Mouse (Mus musculus) kidney, postnatal 0 days (tissue): ENCODE results near the gene Rrp1. TPM values are rescaled to one million over a fixed set of nuclear protein-coding genes. Genes with fewer than 3 reads are reported as not detected.

Experiments used
- ATAC-seq: fragments of 200-750 bp; cut with Nextera tagmentation; replicated peaks from 2 replicates; pipeline ENCODE4 v1.8.0; 2017; ENCODE audit warnings: low read depth, moderate number of reproducible peaks, moderate TSS enrichment, moderate library complexity; ENCODE audit not compliant: low FRiP score
- DNase-seq: peaks from one replicate; pipeline ENCODE4 v3.0.0-alpha.2; 2016; ENCODE audit warnings: low spot score
- H3K27ac ChIP-seq: fragments of 300-500 bp; sonication (generic); 2 replicates; pipeline ENCODE4 v1.5.1; 2014; ENCODE audit warnings: mild to moderate bottlenecking
- H3K27me3 ChIP-seq: fragments of 300-500 bp; sonication (generic); 2 replicates; pipeline ENCODE4 v1.6.1; 2014; ENCODE audit warnings: low read length, mixed read lengths; ENCODE audit not compliant: insufficient read depth
- H3K36me3 ChIP-seq: fragments of 300-500 bp; sonication (generic); 2 replicates; pipeline ENCODE4 v1.6.1; 2014; ENCODE audit warnings: low read length, mixed read lengths; ENCODE audit not compliant: insufficient read depth
- H3K4me1 ChIP-seq: fragments of 300-500 bp; sonication (generic); replicated peaks from 2 replicates; pipeline ENCODE4 v1.6.1; 2014; ENCODE audit warnings: antibody characterized with exemption, low read length, mixed read lengths; ENCODE audit not compliant: insufficient read depth
- H3K4me2 ChIP-seq: fragments of 300-500 bp; sonication (generic); 2 replicates; pipeline ENCODE4 v1.6.1; 2014; ENCODE audit warnings: mild to moderate bottlenecking, low read length, moderate library complexity, mixed read lengths
- H3K4me3 ChIP-seq: fragments of 300-500 bp; sonication (generic); replicated peaks from 2 replicates; pipeline ENCODE4 v1.5.1; 2014; ENCODE audit warnings: low read depth, low read length
- H3K9ac ChIP-seq: fragments of 300-500 bp; sonication (generic); 2 replicates; pipeline ENCODE4 v1.6.1; 2014; ENCODE audit warnings: low read depth, low read length
- H3K9me3 ChIP-seq: fragments of 300-500 bp; sonication (generic); replicated peaks from 2 replicates; pipeline ENCODE4 v1.6.1; 2016; ENCODE audit warnings: low read length, inconsistent platforms, mixed read lengths
- CTCF ChIP-seq: IDR thresholded peaks from 2 replicates; pipeline ENCODE4 v1.5.1; 2016; ENCODE audit warnings: antibody characterized with exemption, low read depth, mild to moderate bottlenecking, moderate library complexity
- WGBS: fragments of 180-500 bp; shearing (Covaris S2); extraction: QIAGEN DNeasy Blood & Tissue Kit; methylation state at CpG from one replicate; pipeline ENCODE4 v1.1.7; 2014; 5-methylcytosine and 5-hydroxymethylcytosine counted together
- polyA plus RNA-seq: library from polyadenylated mRNA; unstranded; fragments of >200 nt; fragmentation: Nextera tagmentation; extraction: Ambion mirVana; gene quantifications from 2 replicates; pipeline ENCODE4 v1.2.1, GENCODE M21; 2015

Gene Rrp1
- polyA plus RNA-seq, 1 experiment from 2014 or later: 232 TPM

GRCm38 (mm10) chr10:78392072-78392471 is 20.8 kb downstream of the Rrp1 start:
- TF ChIP-seq CTCF: peak; percentile 93
- WGBS: 3% methylated on average over 18 of the region's 18 CpGs

DNA sequence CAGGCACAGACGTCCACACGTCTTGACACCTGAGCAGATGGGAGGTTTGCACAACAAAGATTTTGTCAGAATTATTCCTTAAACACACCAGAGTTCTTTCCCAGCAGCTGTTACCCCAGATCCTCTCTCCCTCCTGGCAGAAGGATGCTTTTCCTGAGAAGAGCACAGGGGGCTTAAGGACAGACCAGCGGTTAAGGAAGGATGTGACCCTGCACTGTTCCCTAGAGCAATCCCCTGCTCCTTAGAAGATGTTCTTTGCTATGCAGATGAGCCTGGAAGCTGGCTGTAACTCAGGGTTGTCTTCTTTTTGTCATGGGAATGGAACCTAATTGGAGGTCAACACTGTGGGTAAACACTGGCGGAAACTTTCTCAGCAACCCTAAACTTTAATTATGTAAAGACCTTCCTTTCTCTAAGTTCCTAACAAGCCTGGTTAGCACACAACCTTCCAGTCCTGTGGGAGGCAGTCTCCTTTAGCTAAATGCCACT is 21.8 kb downstream of the Rrp1 start:
- no peak overlapping the region for H3K9ac ChIP-seq
- ATAC-seq (no peak), DNase-seq (no peak)
- 23% methylated on average over 4 of the region's 4 CpGs for WGBS
- H3K9me3 ChIP-seq: no peaks in the 10 kb centered on the region
- H3K27me3 ChIP-seq: no peaks in the 10 kb centered on the region
- no peak overlapping the region for H3K27ac ChIP-seq
- no peak overlapping the region for H3K4me2 ChIP-seq
- H3K4me1 ChIP-seq: 0 out of 2 replicates have a peak, but pooled peaks cover 4% of the 10 kb centered on the region
- TF ChIP-seq CTCF: no peak
- no peaks in the 10 kb centered on the region for H3K36me3 ChIP-seq
- H3K4me3 ChIP-seq: no peak overlapping the region

More at GRCm38 (mm10) chr10:78392072-78392471, 20.8 kb downstream of the Rrp1 start:
- Histone ChIP-seq H3K9me3 (no peaks in the 10 kb centered on the region), H3K36me3 (no peaks in the 10 kb centered on the region), H3K27me3 (no peaks in the 10 kb centered on the region), H3K9ac (0 out of 2 replicates have a peak overlapping the region, but pooled peaks have one; percentile 3), H3K27ac (no peak overlapping the region), H3K4me2 (no peak overlapping the region; the same call in 1 of the 2 replicates), H3K4me3 (no peak overlapping the region), H3K4me1 (0 out of 2 replicates have a peak, but pooled peaks cover 4% of the 10 kb centered on the region)
- peak; percentile 55 for ATAC-seq
- DNase-seq: peak; percentile 79

GRCm38 (mm10) chr10:78388216-78388980 is 24.4 kb downstream of the Rrp1 start:
- H3K9me3 ChIP-seq: no peaks in the 10 kb centered on the region
- H3K4me3 ChIP-seq: no peak overlapping the region
- no peaks in the 10 kb centered on the region for H3K36me3 ChIP-seq
- no peak overlapping the region for H3K9ac ChIP-seq
- H3K4me1 ChIP-seq: 0 out of 2 replicates have a peak, but pooled peaks cover 4% of the 10 kb centered on the region
- H3K4me2 ChIP-seq: peak overlapping the region; percentile 28; the same call in 1 of the 2 replicates
- H3K27me3 ChIP-seq: no peaks in the 10 kb centered on the region
- DNase-seq: no peak
- WGBS: 38% methylated on average over 20 of the region's 20 CpGs
- no peak for ATAC-seq
- no peak overlapping the region for H3K27ac ChIP-seq
- no peak for TF ChIP-seq CTCF

DNA sequence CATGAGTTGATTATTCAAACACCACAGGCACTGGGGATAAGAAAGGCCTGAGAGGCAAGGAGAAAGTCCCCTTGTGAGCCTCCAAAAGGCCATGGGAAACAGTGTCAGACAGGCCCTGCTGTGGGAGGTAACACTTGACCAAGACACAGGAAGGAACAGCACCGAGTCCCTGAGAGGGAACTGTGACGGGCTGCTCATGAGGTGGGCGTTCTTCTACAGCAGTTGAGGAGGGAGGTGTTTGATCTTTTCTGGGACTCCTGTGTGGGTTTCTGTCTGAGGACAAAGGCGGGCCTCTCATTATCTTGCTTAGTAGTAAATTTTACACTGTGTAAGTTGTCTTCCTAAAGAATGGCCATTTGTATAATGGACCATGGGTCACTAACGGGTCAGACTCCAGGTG is 27.3 kb downstream of the Rrp1 start:
- Histone ChIP-seq H3K9ac (no peak overlapping the region), H3K27ac (no peak overlapping the region), H3K4me1 (no peaks in the 10 kb centered on the region), H3K27me3 (no peaks in the 10 kb centered on the region), H3K36me3 (no peaks in the 10 kb centered on the region), H3K9me3 (no peaks in the 10 kb centered on the region), H3K4me3 (no peak overlapping the region), H3K4me2 (no peak overlapping the region)
- no peak for ATAC-seq
- 64% methylated on average over 5 of the region's 5 CpGs for WGBS
- DNase-seq: no peak
- no peak for TF ChIP-seq CTCF

GRCm38 (mm10) chr10:78383567-78383966 is 29.3 kb downstream of the Rrp1 start:
- H3K4me2 ChIP-seq: no peak overlapping the region
- DNase-seq (no peak), ATAC-seq (no peak)
- H3K27ac ChIP-seq: no peak overlapping the region
- H3K4me1 ChIP-seq: no peaks in the 10 kb centered on the region
- no peak overlapping the region for H3K4me3 ChIP-seq
- H3K9me3 ChIP-seq: no peaks in the 10 kb centered on the region
- H3K9ac ChIP-seq: no peak overlapping the region
- H3K27me3 ChIP-seq: no peaks in the 10 kb centered on the region
- WGBS: 77% methylated on average over 3 of the region's 3 CpGs
- TF ChIP-seq CTCF: no peak
- H3K36me3 ChIP-seq: no peaks in the 10 kb centered on the region

DNA sequence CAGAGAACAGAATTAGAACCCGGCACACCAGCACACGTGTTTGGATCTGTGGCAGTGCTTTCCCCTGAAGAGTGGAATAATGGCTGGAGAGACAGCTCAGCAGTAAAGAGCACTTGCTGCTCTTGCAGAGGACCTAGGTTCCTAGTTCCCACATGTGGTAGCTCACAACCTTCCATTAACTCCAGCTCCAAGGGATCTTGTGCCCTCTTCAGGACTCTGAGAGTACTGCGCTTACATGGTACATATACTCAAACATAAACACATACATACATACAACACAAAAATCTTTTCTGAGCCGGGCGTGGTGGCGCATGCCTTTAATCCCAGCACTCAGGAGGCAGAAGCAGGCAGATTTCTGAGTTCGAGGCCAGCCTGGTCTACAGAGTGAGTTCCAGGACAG is 34.3 kb downstream of the Rrp1 start:
- Histone ChIP-seq H3K4me3 (no peak overlapping the region), H3K36me3 (no peaks in the 10 kb centered on the region), H3K9me3 (no peaks in the 10 kb centered on the region), H3K9ac (no peak overlapping the region), H3K4me1 (no peaks in the 10 kb centered on the region), H3K27ac (no peak overlapping the region), H3K27me3 (no peaks in the 10 kb centered on the region), H3K4me2 (no peak overlapping the region)
- no peak for ATAC-seq
- peak; percentile 27; the same call in 1 of the 2 replicates for TF ChIP-seq CTCF
- 93% methylated on average over 7 of the region's 7 CpGs for WGBS
- no peak for DNase-seq
